8 mouse cellular contexts compared by ENCODE assay signal in genomic region chr15:10487246-10487645, GRCm38 (mm10). TPM values are rescaled to one million over a fixed set of nuclear protein-coding genes. Genes with fewer than 3 reads are reported as not detected.
DNase-seq lines count a peak whose midpoint lies in the region; ATAC-seq lines count a peak whose summit lies in the region.

No protein-coding gene starts in this region.

- 0 out of 2 replicates have a peak overlapping the region, but pooled peaks have one; percentile 66 for H3K4me2 ChIP-seq in neural tube, embryonic 11.5 days (ENCODE audit: low read depth)
- H3K4me2 ChIP-seq in forebrain, embryonic 13.5 days = peak overlapping the region; percentile 73
- peak overlapping the region; percentile 60 for H3K4me2 ChIP-seq in limb, embryonic 15.5 days

- peaks cover 11% of the 10 kb centered on the region for H3K4me1 ChIP-seq in neural tube, embryonic 11.5 days (ENCODE audit: control insufficient read depth, insufficient read depth, low read length)
- peaks cover 23% of the 10 kb centered on the region for H3K4me1 ChIP-seq in forebrain, embryonic 13.5 days
- H3K4me1 ChIP-seq in limb, embryonic 15.5 days = peaks cover 14% of the 10 kb centered on the region

- DNase-seq in neural tube, embryonic 11.5 days (ENCODE audit: low spot score) = no peak
- no peak for DNase-seq in neural tube, embryonic 10.5 days (ENCODE audit: extremely low spot score, low spot score)
- DNase-seq in cerebellum, postnatal 4 days (ENCODE audit: low spot score in 2 of 2) = no peak
- no peak for DNase-seq in adrenal gland, postnatal 4 days (ENCODE audit: low spot score in 2 of 2)
- DNase-seq in testis, postnatal 14 days (ENCODE audit: low spot score) = no peak

- H3K27me3 ChIP-seq in neural tube, embryonic 11.5 days (ENCODE audit: control insufficient read depth, insufficient read depth, low read length) = no peaks in the 10 kb centered on the region
- H3K27me3 ChIP-seq in forebrain, embryonic 13.5 days = no peaks in the 10 kb centered on the region
- H3K27me3 ChIP-seq in limb, embryonic 15.5 days = no peaks in the 10 kb centered on the region

- no peaks in the 10 kb centered on the region; the same call in 1 of the 2 replicates for H3K36me3 ChIP-seq in neural tube, embryonic 11.5 days (ENCODE audit: control insufficient read depth, insufficient read depth, low read length)
- H3K36me3 ChIP-seq in forebrain, embryonic 13.5 days (ENCODE audit: poor library complexity, severe bottlenecking) = peaks cover 23% of the 10 kb centered on the region
- H3K36me3 ChIP-seq in limb, embryonic 15.5 days = peaks cover 26% of the 10 kb centered on the region

- 65% methylated on average over 2 of the region's 2 CpGs for WGBS in neural tube, embryonic 11.5 days
- 62% methylated on average over 2 of the region's 2 CpGs for WGBS in forebrain, embryonic 13.5 days
- whole genome bisulfite sequencing in limb, embryonic 15.5 days = 54% methylated on average over 2 of the region's 2 CpGs

- no peak overlapping the region for H3K4me3 ChIP-seq in neural tube, embryonic 11.5 days (ENCODE audit: low read depth, low read length)
- H3K4me3 ChIP-seq in forebrain, embryonic 13.5 days = peak overlapping the region; percentile 75
- H3K4me3 ChIP-seq in limb, embryonic 15.5 days = peak overlapping the region; percentile 61

- H3K9me3 ChIP-seq in neural tube, embryonic 11.5 days (ENCODE audit: control insufficient read depth, low read length) = no peaks in the 10 kb centered on the region
- no peaks in the 10 kb centered on the region for H3K9me3 ChIP-seq in forebrain, embryonic 13.5 days (replicated peaks)
- no peaks in the 10 kb centered on the region for H3K9me3 ChIP-seq in limb, embryonic 15.5 days

- H3K9ac ChIP-seq in neural tube, embryonic 11.5 days (ENCODE audit: low read length) = no peak overlapping the region
- H3K9ac ChIP-seq in forebrain, embryonic 13.5 days = 0 out of 2 replicates have a peak overlapping the region, but pooled peaks have one; percentile 84
- H3K9ac ChIP-seq in limb, embryonic 15.5 days = no peak overlapping the region

- H3K27ac ChIP-seq in neural tube, embryonic 11.5 days (ENCODE audit: low read depth, low read length) = no peak overlapping the region
- H3K27ac ChIP-seq in forebrain, embryonic 13.5 days = no peak overlapping the region
- no peak overlapping the region for H3K27ac ChIP-seq in limb, embryonic 15.5 days

- ATAC-seq in neural tube, embryonic 11.5 days (ENCODE audit: insufficient read depth, low FRiP score, low TSS enrichment) = no peak
- no peak for ATAC-seq in forebrain, embryonic 13.5 days
- ATAC-seq in limb, embryonic 15.5 days (ENCODE audit: insufficient number of reproducible peaks, low FRiP score, low TSS enrichment, low read depth) = no peak
- ATAC-seq in inflammation-experienced regulatory T-cells, adult 6 months = no peak

RNA-seq across cellular contexts. Expression of gene Rad1, which starts 1.4 kb away (rescaled TPM):
- 23.6 and 28.7 TPM in 2 replicates for polyA plus RNA-seq in neural tube, embryonic 11.5 days (2014; fragmentation: Nextera tagmentation; extraction: Ambion mirVana)
- 37.4 and 40.7 TPM in 2 replicates for polyA plus RNA-seq in forebrain, embryonic 13.5 days (2015; fragmentation: Nextera tagmentation; extraction: Ambion mirVana)
- 27.2 and 27.6 TPM in 2 replicates for polyA plus RNA-seq in limb, embryonic 15.5 days (2015; fragmentation: Nextera tagmentation; extraction: Ambion mirVana)
- polyA plus RNA-seq in inflammation-experienced regulatory T-cells, adult 6 months (2017; shearing (Covaris generic)) = 10 to 100 TPM; 26.5 to 33.0 (median 26.6) TPM
- 10 to 100 TPM; 16.8 to 17.0 TPM for total RNA-seq in adrenal gland, postnatal 4 days (2021)

RNA-seq across cellular contexts. Expression of gene Brix1, which starts 1.5 kb away (rescaled TPM):
- 107 and 116 TPM in 2 replicates for polyA plus RNA-seq in neural tube, embryonic 11.5 days (2014; fragmentation: Nextera tagmentation; extraction: Ambion mirVana)
- 103 and 118 TPM in 2 replicates for polyA plus RNA-seq in forebrain, embryonic 13.5 days (2015; fragmentation: Nextera tagmentation; extraction: Ambion mirVana)
- 89.6 and 92.3 TPM in 2 replicates for polyA plus RNA-seq in limb, embryonic 15.5 days (2015; fragmentation: Nextera tagmentation; extraction: Ambion mirVana)
- polyA plus RNA-seq in inflammation-experienced regulatory T-cells, adult 6 months (2017; shearing (Covaris generic)) = 100 to 1,000 TPM; 128 to 160 (median 154) TPM
- 10 to 100 TPM; 58.6 to 60.3 TPM for total RNA-seq in adrenal gland, postnatal 4 days (2021)

RNA-seq across cellular contexts. Expression of gene Dnajc21, which starts 16.9 kb away (rescaled TPM):
- 16.5 and 19.5 TPM in 2 replicates for polyA plus RNA-seq in neural tube, embryonic 11.5 days (2014; fragmentation: Nextera tagmentation; extraction: Ambion mirVana)
- 9.8 and 10.4 TPM in 2 replicates for polyA plus RNA-seq in forebrain, embryonic 13.5 days (2015; fragmentation: Nextera tagmentation; extraction: Ambion mirVana)
- polyA plus RNA-seq in limb, embryonic 15.5 days (2015; fragmentation: Nextera tagmentation; extraction: Ambion mirVana) = 11.2 and 11.3 TPM in 2 replicates
- polyA plus RNA-seq in inflammation-experienced regulatory T-cells, adult 6 months (2017; shearing (Covaris generic)) = 10 to 100 TPM; 13.1 to 15.4 (median 15.0) TPM
- total RNA-seq in adrenal gland, postnatal 4 days (2021) = 10 to 100 TPM; 22.3 to 28.3 TPM
